ENCODE assay signal across 29 mouse cellular contexts in the genomic region with DNA sequence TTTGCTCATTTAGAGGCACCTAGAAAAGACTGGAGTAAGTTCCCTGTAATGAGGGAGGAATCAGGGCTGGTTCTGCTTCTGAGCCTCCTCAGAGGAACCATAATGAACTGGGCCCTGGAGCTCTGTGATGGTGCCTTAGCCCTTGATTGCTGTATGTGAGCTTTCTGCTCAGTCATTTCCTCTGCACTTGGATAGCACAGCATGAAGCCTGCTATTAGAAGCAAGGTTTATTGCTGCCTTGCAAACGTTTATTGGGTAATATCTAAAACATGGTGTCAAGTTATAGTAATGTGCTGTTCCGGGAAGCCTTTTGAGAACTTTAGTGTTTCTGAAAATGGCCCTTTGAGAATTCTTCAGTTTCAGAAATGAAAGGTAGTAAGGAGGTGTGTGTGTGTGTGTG.
DNase-seq lines count a peak whose midpoint lies in the region; ATAC-seq and TF ChIP-seq lines count a peak whose summit lies in the region.
"Had no signal": no experiment of that assay in that cellular context is flagged by ENCODE, and none has a peak within 500 bp of the region (broad histone marks: within the 10 kb centered on the region; RNA-seq: fewer than 3 reads in every experiment).

No protein-coding gene starts in this region.

- H3K36me3 ChIP-seq in lung, postnatal 0 days (ENCODE audit: insufficient read depth, low read length) = no peaks in the 10 kb centered on the region
- H3K36me3 ChIP-seq in limb, embryonic 11.5 days (ENCODE audit: control insufficient read depth, insufficient read depth, low read length) = no peaks in the 10 kb centered on the region
- no peaks in the 10 kb centered on the region for H3K36me3 ChIP-seq in neural tube, embryonic 14.5 days (ENCODE audit: control insufficient read depth, insufficient read depth, low read length)
- H3K36me3 ChIP-seq: embryonic facial prominence, embryonic 13.5 days; forebrain, embryonic 10.5 days; forebrain, embryonic 15.5 days; lung, embryonic 15.5 days; midbrain, embryonic 13.5 days had no signal

- no peak for ATAC-seq in lung, postnatal 0 days
- peak; percentile 78 for ATAC-seq in limb, embryonic 11.5 days (ENCODE audit: insufficient number of reproducible peaks, low FRiP score, low TSS enrichment, low read depth)
- peak; percentile 74 for ATAC-seq in neural tube, embryonic 14.5 days (ENCODE audit: low read depth)
- ATAC-seq in granulocyte monocyte progenitor cell, adult 5-6 weeks (replicated peaks; ENCODE audit: poor library complexity, severe bottlenecking) = no peak
- ATAC-seq: forebrain, embryonic 15.5 days; intestine, embryonic 16.5 days; midbrain, embryonic 13.5 days had no signal

- no peaks in the 10 kb centered on the region for H3K4me1 ChIP-seq in lung, postnatal 0 days (ENCODE audit: insufficient read depth, low read depth, low read length)
- no peaks in the 10 kb centered on the region for H3K4me1 ChIP-seq in limb, embryonic 11.5 days (ENCODE audit: control insufficient read depth, insufficient read depth, low read length)
- H3K4me1 ChIP-seq in neural tube, embryonic 14.5 days (ENCODE audit: control insufficient read depth, insufficient read depth, low read length) = 0 out of 2 replicates have a peak, but pooled peaks cover 2% of the 10 kb centered on the region
- H3K4me1 ChIP-seq: embryonic facial prominence, embryonic 13.5 days; forebrain, embryonic 10.5 days; forebrain, embryonic 15.5 days; megakaryocyte, embryonic 14.5 days; midbrain, embryonic 13.5 days had no signal

- peak; percentile 49 for DNase-seq in heart, adult 11 months
- DNase-seq in heart, adult 18-20 months = no peak
- peak; percentile 38 for DNase-seq in lung, postnatal 0 days (ENCODE audit: low spot score)
- DNase-seq in lung, postnatal 14 days = no peak
- DNase-seq in limb, embryonic 11.5 days (ENCODE audit: low spot score) = peak; percentile 39
- DNase-seq in thymus, postnatal 25 days = no peak
- DNase-seq: adrenal gland, postnatal 10 days; cerebellum, adult 18-20 months; cerebellum, postnatal 10 days; gastrocnemius, adult 2 months; gastrocnemius, postnatal 36 days; heart, postnatal 14 days; kidney, adult 9 months; kidney, postnatal 14 days; layer of hippocampus, adult 9-11 months; lung, postnatal 4 days; thymus, adult 2 months; thymus, postnatal 4 days had no signal

- no peak overlapping the region for H3K9ac ChIP-seq in lung, postnatal 0 days (replicated peaks; ENCODE audit: low read depth)
- no peak overlapping the region for H3K9ac ChIP-seq in limb, embryonic 11.5 days (ENCODE audit: low read length)
- H3K9ac ChIP-seq in neural tube, embryonic 14.5 days (replicated peaks; ENCODE audit: low read depth, low read length) = no peak overlapping the region
- H3K9ac ChIP-seq: embryonic facial prominence, embryonic 13.5 days; forebrain, embryonic 15.5 days; lung, embryonic 15.5 days; midbrain, embryonic 13.5 days had no signal

- H3K4me2 ChIP-seq in lung, postnatal 0 days (replicated peaks; ENCODE audit: low read depth, low read length) = no peak overlapping the region
- no peak overlapping the region for H3K4me2 ChIP-seq in limb, embryonic 11.5 days (ENCODE audit: low read depth, severe bottlenecking)
- no peak overlapping the region for H3K4me2 ChIP-seq in neural tube, embryonic 14.5 days (ENCODE audit: low read depth, low read length)
- H3K4me2 ChIP-seq: embryonic facial prominence, embryonic 13.5 days; forebrain, embryonic 15.5 days; liver, embryonic 11.5 days; lung, embryonic 15.5 days; midbrain, embryonic 13.5 days had no signal

- no peaks in the 10 kb centered on the region for H3K9me3 ChIP-seq in lung, postnatal 0 days (ENCODE audit: low read length)
- no peaks in the 10 kb centered on the region for H3K9me3 ChIP-seq in limb, embryonic 11.5 days (ENCODE audit: control insufficient read depth, low read length)
- H3K9me3 ChIP-seq in neural tube, embryonic 14.5 days (ENCODE audit: control insufficient read depth, low read length) = no peaks in the 10 kb centered on the region
- H3K9me3 ChIP-seq: embryonic facial prominence, embryonic 13.5 days; forebrain, embryonic 10.5 days; forebrain, embryonic 15.5 days; lung, embryonic 15.5 days; midbrain, embryonic 13.5 days had no signal

- TF ChIP-seq EP300 in lung, postnatal 0 days (IDR thresholded peaks at IDR 0.05) = no peak

- H3K27me3 ChIP-seq in lung, postnatal 0 days (replicated peaks; ENCODE audit: insufficient read depth, low read length) = no peaks in the 10 kb centered on the region
- H3K27me3 ChIP-seq in limb, embryonic 11.5 days (ENCODE audit: control insufficient read depth, insufficient read depth, low read length) = no peaks in the 10 kb centered on the region
- no peaks in the 10 kb centered on the region for H3K27me3 ChIP-seq in neural tube, embryonic 14.5 days (ENCODE audit: control insufficient read depth, insufficient read depth, low read length)
- H3K27me3 ChIP-seq: CH12.LX; embryonic facial prominence, embryonic 13.5 days; forebrain, embryonic 15.5 days; lung, embryonic 15.5 days; megakaryocyte, embryonic 14.5 days; midbrain, embryonic 13.5 days had no signal

- WGBS in lung, postnatal 0 days = 46% methylated on average over 2 of the region's 2 CpGs
- WGBS in limb, embryonic 11.5 days = 14% methylated on average over 2 of the region's 2 CpGs
- 23% methylated on average over 2 of the region's 2 CpGs for WGBS in neural tube, embryonic 14.5 days

- TF ChIP-seq CTCF in lung, postnatal 0 days (IDR thresholded peaks at IDR 0.05) = no peak

- no peak overlapping the region for H3K4me3 ChIP-seq in lung, postnatal 0 days (ENCODE audit: low read depth, low read length)
- H3K4me3 ChIP-seq in limb, embryonic 11.5 days (ENCODE audit: low read depth, low read length) = no peak overlapping the region
- no peak overlapping the region for H3K4me3 ChIP-seq in neural tube, embryonic 14.5 days (ENCODE audit: low read depth, low read length)
- H3K4me3 ChIP-seq: embryonic facial prominence, embryonic 13.5 days; forebrain, embryonic 10.5 days; forebrain, embryonic 15.5 days; gastrocnemius, adult 2 months; lung, embryonic 15.5 days; megakaryocyte, embryonic 14.5 days; midbrain, embryonic 13.5 days had no signal

- no peak overlapping the region for H3K27ac ChIP-seq in lung, postnatal 0 days (ENCODE audit: low read length)
- H3K27ac ChIP-seq in limb, embryonic 11.5 days (replicated peaks; ENCODE audit: low read depth, low read length) = no peak overlapping the region
- H3K27ac ChIP-seq in neural tube, embryonic 14.5 days (ENCODE audit: low read depth, low read length) = 0 out of 2 replicates have a peak overlapping the region, but pooled peaks have one; percentile 0
- H3K27ac ChIP-seq: embryonic facial prominence, embryonic 13.5 days; forebrain, embryonic 10.5 days; forebrain, embryonic 15.5 days; gastrocnemius, adult 2 months; lung, embryonic 15.5 days; midbrain, embryonic 13.5 days had no signal

Comparison
In these comparisons a context has a peak if more than half of its experiments do, and no peak if none do; other contexts are left out.
1. DNase-seq: peak in heart, adult 11 months (single experiment), lung, postnatal 0 days (single experiment) and limb, embryonic 11.5 days (single experiment); none in heart, adult 18-20 months (0 of 2), lung, postnatal 14 days (single experiment) and thymus, postnatal 25 days (single experiment).
2. ATAC-seq: peak in limb, embryonic 11.5 days (single experiment) and neural tube, embryonic 14.5 days (single experiment); none in lung, postnatal 0 days (single experiment) and granulocyte monocyte progenitor cell, adult 5-6 weeks (single experiment).